Mouse (Mus musculus): Measurements from ENCODE around the gene Uri1. TPM values are rescaled to one million over a fixed set of nuclear protein-coding genes. Genes with fewer than 3 reads are reported as not detected.

Uri1 gene
- polyA plus RNA-seq, 1 experiment from 2014 or later = 44.4 TPM

GRCm38 (mm10) chr7:37934770-37935182 is 88.6 kb downstream of the Uri1 start:
- DNase-seq (ENCODE audit: extremely low spot score, low spot score) = peak; percentile 42
- H3K9me3 ChIP-seq = peaks cover 6% of the 10 kb centered on the region
- no peak overlapping the region for H3K27ac ChIP-seq
- WGBS = 23% methylated on average over 5 of the region's 5 CpGs
- H3K4me1 ChIP-seq = peaks cover 40% of the 10 kb centered on the region
- H3K36me3 ChIP-seq (replicated peaks) = peaks cover 7% of the 10 kb centered on the region
- no peaks in the 10 kb centered on the region for H3K27me3 ChIP-seq (ENCODE audit: poor library complexity, severe bottlenecking)
- H3K4me3 ChIP-seq = no peak overlapping the region

- DNase-seq (ENCODE audit: extremely low spot score, low spot score) = no peak
- Histone ChIP-seq H3K9me3 (no peaks in the 10 kb centered on the region), H3K4me1 (peaks cover 41% of the 10 kb centered on the region), H3K4me3 (no peak overlapping the region), H3K27ac (peak overlapping the region; percentile 62), H3K27me3 (ENCODE audit: poor library complexity, severe bottlenecking) (no peaks in the 10 kb centered on the region), H3K36me3 (replicated peaks) (no peaks in the 10 kb centered on the region)
- 42% methylated on average over 9 of the region's 9 CpGs for WGBS
These were observed 89.5 kb downstream of the Uri1 start for GRCm38 (mm10) chr7:37933754-37934308.

GRCm38 (mm10) chr7:37931631-37932030 is 91.7 kb downstream of the Uri1 start:
- peaks cover 41% of the 10 kb centered on the region for H3K4me1 ChIP-seq
- 23% methylated on average over 3 of the region's 3 CpGs for WGBS
- H3K4me3 ChIP-seq = no peak overlapping the region; the same call in 1 of the 2 replicates
- no peak for DNase-seq (ENCODE audit: extremely low spot score, low spot score)
- no peaks in the 10 kb centered on the region for H3K9me3 ChIP-seq
- H3K36me3 ChIP-seq (replicated peaks) = no peaks in the 10 kb centered on the region
- H3K27ac ChIP-seq = peak overlapping the region; percentile 69
- no peaks in the 10 kb centered on the region for H3K27me3 ChIP-seq (ENCODE audit: poor library complexity, severe bottlenecking)

- Histone ChIP-seq H3K36me3 (replicated peaks) (no peaks in the 10 kb centered on the region), H3K4me3 (no peak overlapping the region), H3K9me3 (no peaks in the 10 kb centered on the region), H3K27me3 (ENCODE audit: poor library complexity, severe bottlenecking) (no peaks in the 10 kb centered on the region), H3K4me1 (peaks cover 39% of the 10 kb centered on the region), H3K27ac (0 out of 2 replicates have a peak overlapping the region, but pooled peaks have one; percentile 6)
- DNase-seq (ENCODE audit: extremely low spot score, low spot score) = no peak
- WGBS = 76% methylated on average over 5 of the region's 5 CpGs
These were observed 93.6 kb downstream of the Uri1 start for GRCm38 (mm10) chr7:37929738-37930137.

- Histone ChIP-seq H3K36me3 (replicated peaks) (no peaks in the 10 kb centered on the region), H3K4me3 (no peak overlapping the region), H3K4me1 (peaks cover 24% of the 10 kb centered on the region), H3K27ac (no peak overlapping the region), H3K9me3 (peaks cover 6% of the 10 kb centered on the region; the same call in 1 of the 2 replicates), H3K27me3 (ENCODE audit: poor library complexity, severe bottlenecking) (no peaks in the 10 kb centered on the region)
- WGBS = 76% methylated on average over 4 of the region's 4 CpGs
- no peak for DNase-seq (ENCODE audit: extremely low spot score, low spot score)
These were observed 100.4 kb downstream of the Uri1 start for GRCm38 (mm10) chr7:37922999-37923398.

GRCm38 (mm10) chr7:37921681-37922430 is 101.5 kb downstream of the Uri1 start:
- Histone ChIP-seq H3K27ac (no peak overlapping the region), H3K4me1 (peaks cover 30% of the 10 kb centered on the region), H3K27me3 (ENCODE audit: poor library complexity, severe bottlenecking) (no peaks in the 10 kb centered on the region), H3K4me3 (no peak overlapping the region), H3K36me3 (replicated peaks) (no peaks in the 10 kb centered on the region), H3K9me3 (peaks cover 6% of the 10 kb centered on the region; the same call in 1 of the 2 replicates)
- no peak for DNase-seq (ENCODE audit: extremely low spot score, low spot score)
- 80% methylated on average over 17 of the region's 17 CpGs for WGBS

- H3K4me3 ChIP-seq = no peak overlapping the region
- H3K9me3 ChIP-seq = peaks cover 6% of the 10 kb centered on the region; the same call in 1 of the 2 replicates
- no peaks in the 10 kb centered on the region for H3K27me3 ChIP-seq (ENCODE audit: poor library complexity, severe bottlenecking)
- DNase-seq (ENCODE audit: extremely low spot score, low spot score) = no peak
- no peak overlapping the region for H3K27ac ChIP-seq
- WGBS = 56% methylated on average over 10 of the region's 10 CpGs
- H3K36me3 ChIP-seq (replicated peaks) = no peaks in the 10 kb centered on the region
- H3K4me1 ChIP-seq = peaks cover 37% of the 10 kb centered on the region
These were observed 104.4 kb downstream of the Uri1 start for GRCm38 (mm10) chr7:37918926-37919325.

- Histone ChIP-seq H3K36me3 (replicated peaks) (no peaks in the 10 kb centered on the region), H3K4me3 (no peak overlapping the region), H3K27me3 (ENCODE audit: poor library complexity, severe bottlenecking) (no peaks in the 10 kb centered on the region), H3K27ac (no peak overlapping the region), H3K9me3 (no peaks in the 10 kb centered on the region), H3K4me1 (peaks cover 34% of the 10 kb centered on the region)
- no peak for DNase-seq (ENCODE audit: extremely low spot score, low spot score)
- WGBS = 71% methylated on average over 18 of the region's 18 CpGs
These were observed 106.5 kb downstream of the Uri1 start for GRCm38 (mm10) chr7:37916762-37917439.

GRCm38 (mm10) chr7:37911802-37912122 is 111.6 kb downstream of the Uri1 start:
- Histone ChIP-seq H3K27ac (peak overlapping the region; percentile 77), H3K36me3 (replicated peaks) (no peaks in the 10 kb centered on the region), H3K4me1 (peaks cover 43% of the 10 kb centered on the region), H3K4me3 (no peak overlapping the region), H3K27me3 (ENCODE audit: poor library complexity, severe bottlenecking) (no peaks in the 10 kb centered on the region), H3K9me3 (no peaks in the 10 kb centered on the region)
- peak; percentile 36 for DNase-seq (ENCODE audit: extremely low spot score, low spot score)
- 19% methylated on average over 3 of the region's 3 CpGs for WGBS

GRCm38 (mm10) chr7:37911114-37911801 is 112.1 kb downstream of the Uri1 start:
- Histone ChIP-seq H3K36me3 (replicated peaks) (no peaks in the 10 kb centered on the region), H3K27me3 (ENCODE audit: poor library complexity, severe bottlenecking) (no peaks in the 10 kb centered on the region), H3K4me3 (no peak overlapping the region), H3K9me3 (no peaks in the 10 kb centered on the region), H3K4me1 (peaks cover 38% of the 10 kb centered on the region), H3K27ac (peak overlapping the region; percentile 77)
- peak; percentile 22 for DNase-seq (ENCODE audit: extremely low spot score, low spot score)
- WGBS = 30% methylated on average over 5 of the region's 5 CpGs

- Histone ChIP-seq H3K4me3 (no peak overlapping the region), H3K36me3 (replicated peaks) (no peaks in the 10 kb centered on the region), H3K27me3 (ENCODE audit: poor library complexity, severe bottlenecking) (no peaks in the 10 kb centered on the region), H3K27ac (0 out of 2 replicates have a peak overlapping the region, but pooled peaks have one; percentile 77), H3K9me3 (no peaks in the 10 kb centered on the region), H3K4me1 (peaks cover 37% of the 10 kb centered on the region)
- WGBS = 90% methylated on average over 9 of the region's 9 CpGs
- no peak for DNase-seq (ENCODE audit: extremely low spot score, low spot score)
These were observed 113.2 kb downstream of the Uri1 start for GRCm38 (mm10) chr7:37910161-37910560.
